Mouse (Mus musculus) liver, embryonic 12.5 days (tissue): ENCODE measurements around the gene Fam118b. TPM values are rescaled to one million over a fixed set of nuclear protein-coding genes. Genes with fewer than 3 reads are reported as not detected.

Source experiments
- ATAC-seq: fragments of 200-750 bp; cut with Nextera tagmentation; 2 replicates; pipeline ENCODE4 v1.8.0; 2017; ENCODE audit warnings: moderate number of reproducible peaks, mild to moderate bottlenecking, moderate library complexity
- H3K27ac ChIP-seq: fragments of 300-500 bp; sonication (generic); 2 replicates; pipeline ENCODE4 v1.5.1; 2016; ENCODE audit warnings: mild to moderate bottlenecking
- H3K27me3 ChIP-seq: fragments of 300-500 bp; sonication (generic); replicated peaks from 2 replicates; pipeline ENCODE4 v1.6.1; 2016; ENCODE audit warnings: mild to moderate bottlenecking, moderate library complexity
- H3K36me3 ChIP-seq: fragments of 300-500 bp; sonication (generic); 2 replicates; pipeline ENCODE4 v1.6.1; 2016; ENCODE audit warnings: mild to moderate bottlenecking, moderate library complexity
- H3K4me1 ChIP-seq: fragments of 300-500 bp; sonication (generic); 2 replicates; pipeline ENCODE4 v1.6.1; 2016
- H3K4me2 ChIP-seq: fragments of 300-500 bp; sonication (generic); 2 replicates; pipeline ENCODE4 v1.6.1; 2016; ENCODE audit warnings: mild to moderate bottlenecking, moderate library complexity
- H3K4me3 ChIP-seq: fragments of 300-500 bp; sonication (generic); 2 replicates; pipeline ENCODE4 v1.5.1; 2016; ENCODE audit warnings: mild to moderate bottlenecking, moderate library complexity
- H3K9ac ChIP-seq: fragments of 300-500 bp; sonication (generic); 2 replicates; pipeline ENCODE4 v1.6.1; 2016; ENCODE audit warnings: mild to moderate bottlenecking, moderate library complexity
- H3K9me3 ChIP-seq: fragments of 300-500 bp; sonication (generic); replicated peaks from 2 replicates; pipeline ENCODE4 v1.6.1; 2016; ENCODE audit warnings: mild to moderate bottlenecking, moderate library complexity
- whole genome bisulfite sequencing: fragments of 180-500 bp; shearing (Covaris S2); methylation state at CpG from one replicate; pipeline ENCODE4 v1.1.7; 2016; ENCODE audit not compliant: insufficient replicate concordance; 5-methylcytosine and 5-hydroxymethylcytosine counted together
- polyA plus RNA-seq: library from polyadenylated mRNA; unstranded; fragments of >200 nt; fragmentation: Nextera tagmentation; extraction: Ambion mirVana; gene quantifications from 2 replicates; pipeline ENCODE4 v1.2.1, GENCODE M21; 2016

Fam118b gene
- polyA plus RNA-seq, 1 experiment from 2014 or later = 19.4 TPM

DNA sequence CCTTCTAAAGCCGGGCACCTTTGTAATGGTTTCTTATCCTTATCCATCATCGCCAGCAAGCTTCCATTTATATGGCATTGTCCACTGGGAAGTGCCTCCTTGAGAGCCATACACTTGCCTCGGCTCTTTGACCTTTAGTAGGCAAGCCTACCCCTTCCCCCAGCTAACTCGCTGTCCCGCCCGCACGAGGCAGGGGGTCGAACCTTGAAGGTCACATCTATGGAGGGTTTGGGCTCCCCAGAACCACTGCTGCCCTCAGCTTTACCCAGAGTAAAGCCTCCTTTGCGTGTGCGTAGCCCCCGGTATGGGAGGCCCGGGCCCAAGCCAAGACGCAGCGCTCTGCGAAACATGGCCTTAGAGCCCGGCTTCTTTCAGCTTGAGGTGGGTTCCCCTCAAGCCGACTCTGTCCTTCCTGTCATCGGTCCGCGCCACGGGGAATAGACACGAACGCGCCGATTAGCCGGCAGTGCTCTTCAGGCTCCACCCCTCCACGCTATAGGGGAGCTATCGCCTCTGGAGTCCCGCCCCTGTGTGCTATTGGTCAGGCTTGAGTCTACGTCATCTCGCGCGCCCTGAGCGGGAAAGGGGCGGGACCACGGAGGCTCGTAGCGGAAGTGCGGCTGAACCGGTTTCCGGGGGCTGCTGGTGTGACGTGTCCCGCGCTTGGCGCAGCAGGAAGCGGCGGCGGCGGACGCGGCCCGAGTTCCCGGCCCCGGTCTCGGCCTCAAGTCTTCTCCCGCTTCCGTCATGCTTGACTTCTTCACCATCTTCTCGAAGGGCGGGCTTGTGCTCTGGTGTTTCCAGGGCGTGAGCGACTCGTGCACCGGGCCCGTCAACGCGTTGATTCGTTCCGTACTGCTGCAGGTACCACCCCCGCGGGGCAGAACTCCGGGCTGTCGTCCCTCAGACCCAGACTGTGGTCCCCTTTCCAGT is 56.8 kb downstream of the Fam118b start, which contains the start of gene Foxred1:
Gene Foxred1 (minus strand): TSS at position 514 of the 933 bp plus-strand sequence.
- under 1% methylated on average over 72 of the region's 72 CpGs for WGBS
- ATAC-seq = peak; percentile 99
- peaks cover 73% of the 10 kb centered on the region for H3K36me3 ChIP-seq

DNA sequence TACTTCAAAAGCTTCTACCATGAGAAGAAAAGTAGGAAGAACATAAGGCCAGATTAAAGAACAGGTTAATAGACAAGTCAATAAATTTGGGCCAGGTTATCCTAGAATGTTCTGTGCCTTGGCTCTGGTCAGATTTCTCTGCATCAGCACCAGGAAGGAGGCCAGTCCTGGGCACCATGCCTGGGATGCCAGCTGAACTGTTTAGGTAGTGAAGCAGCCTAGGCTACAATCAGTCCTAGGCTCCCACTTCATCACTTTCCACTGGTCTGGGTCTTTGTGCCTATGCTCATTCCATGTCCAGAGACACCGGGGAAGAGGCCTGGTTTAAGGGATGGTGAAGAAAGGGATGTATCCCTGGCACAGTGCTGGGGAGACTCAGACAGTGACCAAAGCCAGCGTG is 63.2 kb downstream of the Fam118b start:
- WGBS = 83% methylated on average over 2 of the region's 2 CpGs

More for the DNA sequence above, 56.8 kb downstream of the Fam118b start, which contains the start of gene Foxred1:
- H3K27ac ChIP-seq = peak within 1 kb of the TSS; percentile 85
- H3K4me2 ChIP-seq = peak within 1 kb of the TSS; percentile 92
- H3K9ac ChIP-seq = peak within 1 kb of the TSS; percentile 90
- H3K4me3 ChIP-seq = peak within 1 kb of the TSS; percentile 90
- no peaks in the 10 kb centered on the region for H3K27me3 ChIP-seq
- no peaks in the 10 kb centered on the region; the same call in 1 of the 2 replicates for H3K9me3 ChIP-seq
- peaks cover 23% of the 10 kb centered on the region for H3K4me1 ChIP-seq

DNA sequence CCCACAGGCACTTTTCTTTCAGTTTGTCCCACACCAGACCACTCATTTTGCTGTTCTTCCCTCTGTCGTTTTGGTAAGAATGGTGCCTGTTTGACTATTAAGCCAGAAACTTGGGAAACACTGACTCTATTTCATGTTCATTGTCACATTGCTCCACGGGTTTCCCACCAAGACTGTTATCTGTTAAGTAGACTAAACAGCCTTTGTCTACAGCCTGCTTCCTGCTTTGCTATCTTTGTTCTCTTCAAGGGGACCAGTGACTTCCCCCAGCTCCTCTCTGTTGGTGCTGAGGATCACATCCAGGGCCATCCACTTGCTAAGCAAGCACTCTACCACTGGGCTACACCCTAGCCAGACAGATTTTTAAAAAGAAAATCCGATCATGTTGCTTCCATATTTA is 64.1 kb downstream of the Fam118b start:
- peaks cover 50% of the 10 kb centered on the region for H3K4me1 ChIP-seq
- ATAC-seq = no peak
- no peak overlapping the region for H3K9ac ChIP-seq
- no peak overlapping the region; the same call in 1 of the 2 replicates for H3K27ac ChIP-seq
- no peak overlapping the region for H3K4me2 ChIP-seq
- H3K9me3 ChIP-seq = no peaks in the 10 kb centered on the region; the same call in 1 of the 2 replicates
- no peaks in the 10 kb centered on the region for H3K27me3 ChIP-seq
- peaks cover 49% of the 10 kb centered on the region for H3K36me3 ChIP-seq
- H3K4me3 ChIP-seq = no peak overlapping the region
- 28% methylated on average over 3 of the region's 3 CpGs for WGBS

More for the DNA sequence above, 63.2 kb downstream of the Fam118b start:
- Histone ChIP-seq H3K36me3 (peaks cover 57% of the 10 kb centered on the region), H3K4me2 (no peak overlapping the region), H3K4me3 (no peak overlapping the region), H3K27ac (no peak overlapping the region), H3K9ac (no peak overlapping the region), H3K4me1 (peaks cover 44% of the 10 kb centered on the region), H3K27me3 (no peaks in the 10 kb centered on the region), H3K9me3 (no peaks in the 10 kb centered on the region; the same call in 1 of the 2 replicates)
- no peak for ATAC-seq

DNA sequence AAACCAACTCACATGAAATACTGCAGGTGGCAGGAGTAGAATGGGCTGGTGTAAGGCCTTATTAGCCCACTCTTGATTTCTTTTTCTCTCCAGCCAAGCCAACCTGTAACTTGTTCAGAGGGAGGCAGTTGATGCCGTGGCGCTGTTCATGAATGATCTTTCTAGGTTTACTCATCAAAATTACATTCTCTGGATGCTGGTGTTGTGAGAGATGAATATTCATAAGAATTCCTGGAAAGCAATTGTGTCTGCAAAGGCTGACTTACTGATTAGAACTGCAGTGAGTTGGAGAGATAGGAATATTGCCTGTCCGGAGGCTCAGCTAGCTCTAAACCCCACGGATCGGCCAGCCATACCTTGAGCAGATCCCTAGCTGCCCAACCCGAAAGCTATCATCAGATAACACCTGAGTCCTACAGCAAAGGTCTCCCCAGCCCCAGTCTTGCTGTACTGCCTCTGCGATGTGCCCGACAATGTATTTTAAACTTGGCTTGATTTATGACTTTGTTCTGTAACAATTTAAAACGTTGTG is 67.0 kb downstream of the Fam118b start:
- H3K4me1 ChIP-seq = peaks cover 53% of the 10 kb centered on the region
- peak overlapping the region; percentile 78 for H3K27ac ChIP-seq
- H3K36me3 ChIP-seq = peaks cover 19% of the 10 kb centered on the region
- peak overlapping the region; percentile 81 for H3K9ac ChIP-seq
- no peaks in the 10 kb centered on the region for H3K27me3 ChIP-seq
- peak overlapping the region; percentile 87 for H3K4me2 ChIP-seq
- H3K9me3 ChIP-seq = no peaks in the 10 kb centered on the region
- H3K4me3 ChIP-seq = peak overlapping the region; percentile 71
- WGBS = 27% methylated on average over 9 of the region's 9 CpGs
- ATAC-seq = peak; percentile 75

DNA sequence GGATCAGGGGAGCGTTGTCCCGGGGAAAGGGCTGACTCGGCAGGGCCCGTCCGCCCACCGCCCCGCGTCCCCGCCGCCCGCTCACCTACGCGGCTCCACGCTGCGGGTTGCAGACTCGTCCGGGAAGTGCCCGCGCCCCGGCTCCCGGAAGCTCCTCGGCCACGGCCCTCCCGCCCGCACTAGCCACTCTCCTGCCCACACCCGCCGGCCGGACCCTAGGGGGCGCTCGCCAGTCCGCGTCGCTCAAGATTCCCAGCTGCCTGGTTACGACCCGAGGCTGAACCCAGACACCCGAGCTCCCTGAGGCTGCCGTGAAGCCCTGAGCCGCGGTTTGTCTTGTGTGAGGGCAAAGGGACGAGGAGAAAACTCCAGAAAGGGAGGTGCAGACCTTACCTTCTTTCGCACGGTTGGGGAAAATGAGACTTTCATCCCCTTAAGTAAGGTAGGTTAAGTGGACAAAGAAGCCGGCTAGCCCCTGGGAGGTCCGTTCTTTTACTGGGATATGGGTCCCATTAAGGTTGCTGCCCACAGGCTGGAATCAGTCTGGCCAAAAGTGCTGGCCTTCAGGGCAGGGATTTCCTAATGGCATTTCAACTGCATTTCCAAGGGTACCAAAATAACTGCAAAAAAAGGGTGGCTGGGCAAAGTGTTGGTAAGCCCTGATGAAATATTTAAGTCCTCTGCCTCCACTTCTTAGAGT is 67.7 kb downstream of the Fam118b start, which contains the start of the genes Srpr and Tirap:
Gene Srpr (plus strand): TSS at position 404 of the 700 bp plus-strand sequence.
Gene Tirap (minus strand): TSS at position 520 of the 700 bp plus-strand sequence.
- Histone ChIP-seq H3K9ac (peak within 1 kb of the TSS; percentile 81), H3K27me3 (no peaks in the 10 kb centered on the region), H3K4me2 (peak within 1 kb of the TSS; percentile 87), H3K36me3 (peaks cover 12% of the 10 kb centered on the region), H3K27ac (peak within 1 kb of the TSS; percentile 78), H3K4me1 (peaks cover 53% of the 10 kb centered on the region), H3K9me3 (no peaks in the 10 kb centered on the region), H3K4me3 (peak within 1 kb of the TSS; percentile 71)
- peak; percentile 89 for ATAC-seq
- 0% methylated on average over 44 of the region's 44 CpGs for WGBS

DNA sequence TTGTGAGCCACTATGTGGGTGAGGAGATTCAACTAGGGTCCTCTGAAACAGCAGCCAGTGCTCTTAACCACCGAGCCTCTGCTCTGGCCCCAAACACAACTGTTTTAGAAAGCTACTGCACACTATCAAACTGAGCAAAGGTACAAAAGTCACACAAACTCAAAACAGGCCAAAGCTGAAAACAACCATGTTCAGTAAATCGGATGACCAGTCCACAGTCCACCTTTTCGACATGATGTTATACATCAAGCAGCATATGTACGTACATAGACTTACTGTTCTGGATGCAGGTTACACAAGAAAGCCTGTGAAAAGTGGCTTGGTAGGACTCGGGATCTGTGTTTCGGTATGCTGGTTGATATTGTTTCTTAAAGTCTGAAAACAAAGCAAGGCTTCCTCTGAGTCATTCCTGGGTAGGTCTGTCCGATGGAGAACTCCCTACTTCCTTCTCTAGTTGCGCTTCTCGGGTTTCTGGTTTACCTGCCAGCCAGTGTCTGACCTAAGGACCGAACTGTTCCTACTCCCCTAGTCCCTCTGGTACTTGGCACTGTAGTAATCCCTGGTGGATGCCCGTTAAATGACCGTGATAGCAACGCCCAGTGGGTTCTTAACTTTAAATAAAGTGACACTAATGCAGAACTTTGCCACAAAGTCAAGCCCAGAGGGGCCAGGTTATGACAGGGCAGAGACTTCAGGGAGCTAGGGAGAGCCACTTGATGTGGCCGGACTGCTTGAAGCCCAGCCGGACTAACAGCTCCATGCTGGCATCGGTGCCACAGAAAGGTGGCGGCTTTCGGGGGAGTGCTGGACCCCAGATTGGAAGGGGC is 68.4 kb downstream of the Fam118b start:
- Histone ChIP-seq H3K27me3 (no peaks in the 10 kb centered on the region), H3K27ac (peak overlapping the region; percentile 78), H3K9ac (peak overlapping the region; percentile 81), H3K4me2 (peak overlapping the region; percentile 87), H3K4me3 (peak overlapping the region; percentile 71), H3K4me1 (peaks cover 52% of the 10 kb centered on the region), H3K9me3 (no peaks in the 10 kb centered on the region), H3K36me3 (peaks cover 5% of the 10 kb centered on the region)
- WGBS = 18% methylated on average over 18 of the region's 18 CpGs
- peak; percentile 48 for ATAC-seq

DNA sequence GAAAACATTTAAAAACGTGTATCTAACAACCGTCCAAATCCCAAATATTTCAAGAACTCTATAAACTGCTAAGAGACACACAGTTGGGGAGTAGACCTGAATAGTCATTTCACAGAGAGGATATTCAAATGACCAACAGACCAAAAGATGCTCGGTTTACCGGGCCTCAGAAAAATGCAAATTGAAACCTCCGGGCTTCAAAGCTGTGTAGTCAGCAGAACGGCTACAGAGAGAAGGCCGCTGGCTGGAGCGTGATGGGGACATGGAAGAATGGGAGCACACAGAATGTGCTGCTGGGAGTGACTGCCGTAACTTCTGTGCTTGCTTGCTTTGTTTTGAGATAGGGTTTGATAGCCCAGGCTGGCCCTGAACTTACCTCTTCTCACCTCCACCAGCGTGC is 69.3 kb downstream of the Fam118b start:
- peak overlapping the region; percentile 33; the same call in 1 of the 2 replicates for H3K27ac ChIP-seq
- H3K9ac ChIP-seq = no peak overlapping the region
- H3K4me1 ChIP-seq = peaks cover 44% of the 10 kb centered on the region
- no peaks in the 10 kb centered on the region for H3K36me3 ChIP-seq
- H3K4me2 ChIP-seq = peak overlapping the region; percentile 87
- ATAC-seq = no peak
- no peaks in the 10 kb centered on the region for H3K9me3 ChIP-seq
- no peaks in the 10 kb centered on the region for H3K27me3 ChIP-seq
- 78% methylated on average over 10 of the region's 10 CpGs for WGBS
- no peak overlapping the region for H3K4me3 ChIP-seq

DNA sequence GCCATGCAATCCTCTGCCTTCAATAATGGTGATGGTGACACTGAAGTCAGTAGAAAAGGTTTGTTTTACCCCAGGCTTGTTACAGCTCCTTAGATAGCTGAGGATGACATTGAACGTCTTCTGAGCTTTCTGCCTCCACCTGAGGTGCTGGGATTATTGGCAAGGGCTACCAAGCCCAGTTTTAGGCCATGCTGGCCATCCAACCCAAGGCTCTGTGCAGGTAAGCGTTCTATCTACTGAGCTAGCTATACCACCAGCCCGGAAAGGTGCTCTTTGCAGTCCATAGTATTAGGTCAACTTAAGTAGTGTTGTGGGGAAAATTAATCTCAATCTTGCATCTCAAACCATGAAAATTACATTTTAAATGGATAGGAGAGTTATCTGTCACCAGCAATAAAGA is 70.0 kb downstream of the Fam118b start:
- peaks cover 37% of the 10 kb centered on the region for H3K4me1 ChIP-seq
- 80% methylated on average over 3 of the region's 3 CpGs for WGBS
- H3K27me3 ChIP-seq = no peaks in the 10 kb centered on the region
- H3K4me2 ChIP-seq = no peak overlapping the region
- no peak overlapping the region for H3K27ac ChIP-seq
- ATAC-seq = no peak
- no peak overlapping the region for H3K9ac ChIP-seq
- H3K36me3 ChIP-seq = no peaks in the 10 kb centered on the region
- H3K4me3 ChIP-seq = no peak overlapping the region
- H3K9me3 ChIP-seq = no peaks in the 10 kb centered on the region

DNA sequence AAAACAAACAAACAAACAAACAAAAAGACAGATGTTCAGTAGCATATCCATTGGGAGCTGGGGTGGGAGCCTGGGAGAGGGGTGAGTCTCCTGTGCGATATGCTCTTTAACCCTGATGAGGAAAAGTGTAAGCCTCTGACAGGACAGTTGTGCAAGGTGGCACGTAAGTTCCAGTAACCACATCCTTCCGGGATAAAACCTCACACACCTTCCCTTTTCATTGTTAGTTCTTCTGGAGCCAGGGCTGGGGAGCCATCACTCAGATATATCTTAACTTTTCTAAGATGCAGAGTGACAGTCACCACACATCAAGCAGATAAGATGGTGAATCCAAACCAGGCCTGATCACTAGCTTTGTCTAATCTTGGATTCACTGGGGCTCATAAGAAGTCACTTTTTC is 73.6 kb downstream of the Fam118b start:
- H3K9me3 ChIP-seq = no peaks in the 10 kb centered on the region
- no peak overlapping the region for H3K4me3 ChIP-seq
- 56% methylated on average over 3 of the region's 3 CpGs for WGBS
- peaks cover 21% of the 10 kb centered on the region for H3K36me3 ChIP-seq
- H3K4me1 ChIP-seq = peaks cover 8% of the 10 kb centered on the region
- no peak overlapping the region for H3K9ac ChIP-seq
- no peak overlapping the region for H3K27ac ChIP-seq
- no peaks in the 10 kb centered on the region for H3K27me3 ChIP-seq
- no peak for ATAC-seq
- no peak overlapping the region for H3K4me2 ChIP-seq

DNA sequence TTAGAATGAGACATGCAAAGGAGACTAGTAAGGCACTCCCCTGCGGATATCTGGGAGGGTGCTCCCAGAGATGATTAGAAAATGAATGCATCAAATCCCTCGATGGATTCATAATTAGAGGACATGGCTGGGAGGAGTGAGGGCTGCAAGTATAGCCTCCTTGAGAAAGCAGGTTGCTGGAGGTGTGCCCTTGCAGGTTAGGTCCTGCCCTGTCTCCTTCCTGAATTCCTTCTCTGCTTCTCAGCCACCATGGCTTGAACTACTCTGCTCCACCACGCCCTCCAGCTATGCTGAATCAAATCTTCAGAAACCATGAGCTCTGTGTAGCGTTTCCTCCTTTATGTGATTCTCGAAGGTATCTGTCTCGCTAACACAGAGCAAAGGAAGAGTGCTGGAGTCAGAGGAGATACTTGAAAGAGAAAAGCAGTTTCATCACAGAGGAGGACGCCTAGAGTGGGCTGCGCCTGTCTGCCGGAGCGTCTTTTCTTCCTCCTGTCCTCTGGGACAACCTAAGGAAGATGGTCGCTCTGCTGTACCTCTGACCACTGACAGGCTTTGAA is 74.5 kb downstream of the Fam118b start:
- no peaks in the 10 kb centered on the region for H3K9me3 ChIP-seq
- H3K9ac ChIP-seq = no peak overlapping the region
- no peak overlapping the region for H3K4me2 ChIP-seq
- no peak for ATAC-seq
- WGBS = 80% methylated on average over 11 of the region's 11 CpGs
- peaks cover 31% of the 10 kb centered on the region for H3K36me3 ChIP-seq
- no peaks in the 10 kb centered on the region for H3K4me1 ChIP-seq
- H3K27ac ChIP-seq = no peak overlapping the region
- H3K27me3 ChIP-seq = no peaks in the 10 kb centered on the region
- no peak overlapping the region for H3K4me3 ChIP-seq

DNA sequence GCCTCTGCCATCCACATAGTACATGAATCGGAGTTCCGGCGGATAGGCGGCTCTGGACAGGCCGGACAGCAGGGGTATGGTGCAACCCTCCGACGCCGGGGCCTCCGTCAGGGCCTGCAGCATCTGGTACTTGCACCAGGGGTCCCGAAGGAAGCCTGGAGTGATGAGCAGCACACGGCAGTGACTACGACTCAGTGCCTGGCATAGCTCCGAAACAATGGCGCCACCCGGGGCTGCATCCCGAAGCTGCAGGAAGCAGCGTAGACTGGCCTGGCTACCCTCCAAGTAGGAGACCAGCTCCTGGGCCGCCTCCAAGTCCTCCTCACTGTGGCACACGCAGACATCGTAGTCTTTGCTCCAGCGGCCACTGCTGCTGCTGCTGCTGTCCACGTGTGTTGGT is 78.9 kb downstream of the Fam118b start:
- Histone ChIP-seq H3K4me2 (no peak overlapping the region), H3K27me3 (no peaks in the 10 kb centered on the region), H3K4me1 (no peaks in the 10 kb centered on the region), H3K27ac (no peak overlapping the region), H3K9ac (no peak overlapping the region), H3K9me3 (no peaks in the 10 kb centered on the region), H3K36me3 (peaks cover 45% of the 10 kb centered on the region), H3K4me3 (no peak overlapping the region)
- ATAC-seq = no peak
- WGBS = 83% methylated on average over 22 of the region's 22 CpGs
